Mouse (Mus musculus) heart, adult 2 months (tissue): Measurements from ENCODE around the gene Tor3a. TPM values are rescaled to one million over a fixed set of nuclear protein-coding genes. Genes with fewer than 3 reads are reported as not detected.
A peak's percentile ranks its signal among the peaks of the same experiment; 100 is the strongest.
"Not testable (repeated sequence)": the region's sequence is repeated elsewhere in the genome, so short reads cannot be mapped to it uniquely, and the experiment has no call there.

Source experiments
- DNase-seq, 2 experiments: peaks; one replicate each; pipeline ENCODE4 v3.0.0; 2021
- H3K27ac ChIP-seq: fragments of 200-600 bp; 2 replicates; pipeline ENCODE4 v1.8.1; 2022
- H3K27me3 ChIP-seq: fragments of 200-500 bp; 2 replicates; pipeline ENCODE4 v1.6.1; 2012; ENCODE audit warnings: mild to moderate bottlenecking, low read length, inconsistent platforms, mixed read lengths; ENCODE audit not compliant: control insufficient read depth, insufficient read depth
- H3K36me3 ChIP-seq: fragments of 200-500 bp; 2 replicates; pipeline ENCODE4 v1.6.1; 2012; ENCODE audit warnings: low read length, inconsistent platforms; ENCODE audit not compliant: control insufficient read depth, insufficient read depth
- H3K4me1 ChIP-seq: fragments of 200-500 bp; 2 replicates; pipeline ENCODE4 v1.6.1; 2011; ENCODE audit warnings: low read length; ENCODE audit not compliant: control insufficient read depth, insufficient read depth
- H3K4me3 ChIP-seq: fragments of 200-600 bp; 2 replicates; pipeline ENCODE4 v1.8.1; 2022
- H3K79me2 ChIP-seq: fragments of 200-500 bp; replicated peaks from 2 replicates; pipeline ENCODE4 v1.6.1; 2012; ENCODE audit warnings: mild to moderate bottlenecking, inconsistent platforms, low read length, moderate library complexity, mixed read lengths; ENCODE audit not compliant: control insufficient read depth, insufficient read depth
- H3K9ac ChIP-seq: fragments of 200-500 bp; 2 replicates; pipeline ENCODE4 v1.6.1; 2012; ENCODE audit warnings: low read depth, mild to moderate bottlenecking, control low read depth, inconsistent platforms, low read length, mixed read lengths
- CTCF ChIP-seq: fragments of 200-600 bp; IDR thresholded peaks from 2 replicates; pipeline ENCODE4 v1.8.1; 2022; ENCODE audit warnings: antibody characterized with exemption, mild to moderate bottlenecking, moderate library complexity
- EP300 ChIP-seq: fragments of 200-500 bp; IDR thresholded peaks from 2 replicates; pipeline ENCODE4 v1.6.1; 2011; ENCODE audit warnings: low read depth, low read length, control low read depth; ENCODE audit not compliant: insufficient read depth
- POLR2A ChIP-seq: fragments of 200-500 bp; IDR thresholded peaks from 2 replicates; pipeline ENCODE4 v1.6.1; 2011; ENCODE audit warnings: mild to moderate bottlenecking, low read depth, low read length, control low read depth; ENCODE audit not compliant: insufficient read depth
- WGBS: fragments of 180-500 bp; shearing (Covaris S2); methylation state at CpG from one replicate; pipeline ENCODE4 v1.1.7; 2018; 5-methylcytosine and 5-hydroxymethylcytosine counted together
- intact Hi-C: fragments of 180-260 bp; cut with DNase I; formaldehyde crosslinking; loops from one replicate; pipeline ENCODE4 v1.15.1; 2025
- polyA plus RNA-seq: library from polyadenylated mRNA; depleted of rRNA; stranded (reverse); fragments of >200 nt; gene quantifications from 2 replicates; pipeline ENCODE4 v1.2.3, GENCODE M21; 2012
- total RNA-seq, 2 experiments: library from RNA; stranded (reverse); gene quantifications; 2 replicates each; pipeline ENCODE4 v1.2.3; 2021

The Tor3a gene
- total and polyA plus RNA-seq, 3 experiments = 8.3 to 11.6 (median 8.9) TPM

DNA sequence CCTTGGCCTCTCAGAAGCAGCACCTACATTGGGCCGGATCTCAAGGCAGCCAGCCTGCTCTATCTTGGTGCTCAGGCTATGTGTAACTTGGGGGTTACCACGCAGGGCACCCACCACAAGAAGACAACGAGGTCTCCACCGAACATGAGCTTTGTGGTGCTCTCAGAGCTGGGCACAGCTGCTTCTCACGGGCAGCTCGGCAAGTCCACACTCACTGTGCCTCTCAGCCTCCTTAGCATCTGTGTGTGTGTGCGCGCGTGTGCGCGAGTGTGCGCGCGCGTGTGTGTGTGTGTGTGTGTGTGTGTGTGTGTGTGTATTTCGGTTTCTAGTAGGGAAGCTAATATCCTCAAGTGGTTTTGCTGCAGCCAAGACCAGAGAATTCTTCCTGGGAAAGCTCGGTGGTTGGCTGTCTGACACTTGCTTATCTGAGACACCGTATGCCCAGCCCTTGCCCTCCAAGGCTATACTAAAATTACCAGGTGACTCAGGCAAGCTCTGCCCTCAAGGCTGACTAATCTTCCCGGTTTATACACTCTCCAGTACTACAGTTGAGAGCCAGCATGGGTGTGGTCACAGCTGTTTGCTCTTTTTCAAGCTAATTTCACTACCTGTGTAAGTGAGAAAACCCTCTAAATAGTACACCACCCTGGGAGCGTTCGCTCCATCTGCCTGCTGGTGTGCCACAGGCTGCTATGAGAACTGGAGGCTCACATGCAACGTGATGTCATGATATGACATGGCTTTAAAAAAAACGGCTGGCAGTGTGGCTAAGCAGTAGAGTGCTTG, 6.8 kb downstream of the Tor3a start:
- 63% methylated on average over 23 of the region's 23 CpGs for WGBS
- TF ChIP-seq POLR2A (no peak), EP300 (0 out of 2 replicates have a peak, but pooled peaks have one; percentile 31)
- H3K27ac ChIP-seq = peak overlapping the region; percentile 36
- H3K79me2 ChIP-seq = no peaks in the 10 kb centered on the region
- DNase-seq = peak in 1 of 2 experiments; percentile 64
- H3K27me3 ChIP-seq = no peaks in the 10 kb centered on the region
- intact Hi-C loops = no loop called here
- no peak overlapping the region for H3K9ac ChIP-seq
- no peaks in the 10 kb centered on the region for H3K36me3 ChIP-seq
- peaks cover 3% of the 10 kb centered on the region for H3K4me1 ChIP-seq
- no peak overlapping the region for H3K4me3 ChIP-seq

DNA sequence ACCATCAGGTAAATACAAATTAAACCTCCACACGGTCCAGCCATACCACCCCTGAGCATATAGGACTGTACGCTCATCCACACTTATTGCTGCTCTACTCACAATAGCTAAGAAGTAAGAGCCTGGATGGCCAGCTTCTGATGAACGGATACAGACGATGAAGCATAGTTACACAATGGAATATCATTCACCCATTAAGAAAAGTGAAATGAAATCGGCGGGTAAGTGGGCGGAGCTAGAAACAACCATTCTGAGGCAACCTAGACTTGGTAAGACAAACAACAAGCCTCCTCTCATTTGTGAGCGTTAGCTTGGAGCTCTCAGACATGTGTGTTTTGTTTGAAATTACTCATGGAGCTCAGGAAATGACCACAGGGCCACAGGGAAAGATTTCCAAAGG, 8.4 kb downstream of the Tor3a start:
- no peak for DNase-seq
- TF ChIP-seq EP300 (no peak), CTCF (no peak), POLR2A (no peak)
- WGBS = 88% methylated on average over 8 of the region's 8 CpGs
- Histone ChIP-seq H3K27ac (no peak overlapping the region), H3K9ac (no peak overlapping the region), H3K36me3 (no peaks in the 10 kb centered on the region), H3K4me1 (peaks cover 2% of the 10 kb centered on the region), H3K4me3 (no peak overlapping the region), H3K27me3 (no peaks in the 10 kb centered on the region), H3K79me2 (no peaks in the 10 kb centered on the region)
- intact Hi-C loops = no loop called here

DNA sequence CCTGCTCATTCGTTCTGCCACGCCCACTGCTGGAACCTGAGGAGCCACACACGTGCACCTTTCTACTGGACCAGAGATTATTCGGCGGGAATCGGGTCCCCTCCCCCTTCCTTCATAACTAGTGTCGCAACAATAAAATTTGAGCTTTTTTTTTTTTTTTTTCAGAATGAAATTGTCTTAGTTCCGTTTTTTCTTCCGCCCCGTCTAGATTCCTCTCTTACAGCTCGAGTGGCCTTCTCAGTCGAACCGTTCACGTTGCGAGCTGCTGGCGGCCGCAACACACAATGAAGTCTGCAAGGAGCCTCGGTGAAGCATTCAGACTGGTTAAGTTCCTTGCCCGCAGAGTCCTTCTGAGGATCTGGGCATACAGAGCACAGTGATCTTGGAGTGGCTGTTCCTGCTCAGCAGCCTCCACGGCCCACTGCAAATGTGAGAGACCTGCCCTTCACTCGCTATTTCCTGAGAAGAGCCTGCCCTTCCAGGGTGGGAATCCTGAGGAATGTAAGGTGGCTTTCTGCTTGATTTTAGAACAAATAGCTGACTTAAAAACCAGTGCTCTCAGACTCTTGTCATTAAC, 13.4 kb downstream of the Tor3a start:
- 65% methylated on average over 21 of the region's 21 CpGs for WGBS
- H3K4me3 ChIP-seq, DNase-seq, H3K27ac ChIP-seq, intact Hi-C loops, H3K9ac ChIP-seq, H3K79me2 ChIP-seq, H3K27me3 ChIP-seq, H3K4me1 ChIP-seq, H3K36me3 ChIP-seq: not testable (repeated sequence)

DNA sequence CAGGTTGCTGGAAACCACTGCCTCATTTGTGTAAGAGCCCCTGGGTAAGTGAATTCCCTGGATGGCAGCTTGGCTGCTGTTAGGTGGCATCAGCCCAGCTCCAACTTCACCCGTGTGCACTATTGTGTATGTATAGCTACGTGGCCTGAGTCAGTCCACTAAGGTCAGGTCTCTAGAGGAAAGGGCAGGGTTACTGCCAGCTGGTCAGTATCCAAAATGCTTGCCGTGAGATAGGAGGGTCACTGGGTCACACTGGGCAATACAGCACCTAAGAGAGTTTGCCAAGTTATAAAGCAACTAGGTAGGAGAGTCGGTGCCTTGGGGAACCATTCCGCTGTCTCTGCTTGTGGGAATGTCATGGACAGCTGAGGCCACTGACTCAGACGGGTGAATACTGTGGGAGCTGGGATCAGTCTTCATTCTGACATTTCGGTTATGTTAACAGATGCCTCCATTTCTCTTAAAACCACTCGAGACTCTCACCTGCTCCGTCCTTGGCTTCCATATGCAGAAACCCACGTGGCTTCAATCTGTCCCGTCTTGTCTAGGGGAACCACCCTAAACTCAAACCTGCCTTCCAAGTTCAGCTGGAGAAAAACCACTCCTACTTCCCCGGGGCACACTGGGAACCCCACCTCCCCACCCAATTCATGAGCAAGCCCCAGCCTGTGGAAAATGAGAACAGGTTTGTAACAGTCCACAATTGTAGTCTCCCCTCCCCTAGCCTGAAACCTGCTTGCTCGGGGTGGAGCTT, 14.1 kb downstream of the Tor3a start:
- H3K4me1 ChIP-seq = peaks cover 13% of the 10 kb centered on the region
- no peaks in the 10 kb centered on the region for H3K36me3 ChIP-seq
- H3K4me3 ChIP-seq = no peak overlapping the region
- TF ChIP-seq CTCF = no peak
- TF ChIP-seq POLR2A = no peak
- intact Hi-C loops = no loop called here
- H3K27ac ChIP-seq = no peak overlapping the region
- peak in 1 of 2 experiments; percentile 55 for DNase-seq
- H3K9ac ChIP-seq = no peak overlapping the region
- H3K79me2 ChIP-seq = no peaks in the 10 kb centered on the region
- no peaks in the 10 kb centered on the region for H3K27me3 ChIP-seq
- WGBS = 52% methylated on average over 13 of the region's 13 CpGs

DNA sequence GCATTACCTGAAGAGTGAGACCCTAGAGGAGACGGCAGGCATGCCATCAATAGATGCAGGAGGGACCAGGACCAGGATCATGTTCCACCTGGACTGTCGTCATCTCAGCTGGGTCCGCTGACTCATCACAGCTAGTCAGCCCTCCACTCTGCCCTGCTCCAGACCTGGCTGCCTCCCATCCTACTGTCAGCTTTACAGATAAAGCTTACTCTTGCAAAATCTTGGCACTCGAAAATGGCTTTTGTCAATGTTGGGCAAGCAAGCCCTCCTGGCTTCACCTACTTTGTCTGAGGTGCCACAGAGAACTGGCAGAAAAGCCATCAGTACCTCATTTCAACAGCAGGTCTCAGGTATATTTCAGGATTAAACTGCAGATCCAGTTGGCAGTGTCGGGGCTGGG, 15.5 kb downstream of the Tor3a start:
- H3K27ac ChIP-seq = no peak overlapping the region
- TF ChIP-seq CTCF = no peak
- TF ChIP-seq EP300 = peak; percentile 71; the same call in 1 of the 2 replicates
- TF ChIP-seq POLR2A = no peak
- H3K4me1 ChIP-seq = peaks cover 15% of the 10 kb centered on the region
- H3K9ac ChIP-seq = no peak overlapping the region
- no peak overlapping the region for H3K4me3 ChIP-seq
- no peaks in the 10 kb centered on the region for H3K27me3 ChIP-seq
- no peaks in the 10 kb centered on the region for H3K79me2 ChIP-seq
- H3K36me3 ChIP-seq = no peaks in the 10 kb centered on the region
- peak in 1 of 2 experiments; percentile 72 for DNase-seq
- intact Hi-C loops = no loop called here
- WGBS = 64% methylated on average over 5 of the region's 5 CpGs

DNA sequence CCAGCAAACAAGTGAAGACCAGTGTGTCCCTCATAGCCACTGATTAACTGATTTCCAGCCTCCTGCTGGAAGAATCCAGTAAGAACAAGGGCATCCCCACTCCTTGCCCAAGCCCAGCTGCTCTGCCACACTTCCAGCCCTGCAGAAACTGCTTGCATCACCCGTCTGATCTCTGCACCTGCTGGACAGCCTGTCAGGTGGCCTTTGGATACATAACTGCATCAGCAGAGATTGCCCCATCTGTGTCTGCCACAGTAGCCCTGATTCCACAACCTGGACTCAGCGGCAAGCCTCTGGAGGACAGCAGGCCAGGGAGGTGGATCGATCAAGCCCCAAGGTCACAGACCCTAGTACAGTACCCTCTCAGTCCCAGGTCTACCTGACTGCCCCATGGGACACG, 16.6 kb downstream of the Tor3a start:
- no peaks in the 10 kb centered on the region for H3K36me3 ChIP-seq
- intact Hi-C loops = loop anchor here (2.0 kb wide), 1 partner anchor 15 kb away; no protein-coding TSS in a partner anchor
- no peak overlapping the region for H3K4me3 ChIP-seq
- no peak overlapping the region for H3K9ac ChIP-seq
- 87% methylated on average over 4 of the region's 4 CpGs for WGBS
- no peak for DNase-seq
- no peaks in the 10 kb centered on the region for H3K79me2 ChIP-seq
- TF ChIP-seq EP300 (no peak), CTCF (no peak), POLR2A (no peak)
- H3K27me3 ChIP-seq = no peaks in the 10 kb centered on the region
- no peak overlapping the region for H3K27ac ChIP-seq
- H3K4me1 ChIP-seq = peaks cover 15% of the 10 kb centered on the region
